Mouse (Mus musculus): ENCODE data around the gene Atp6v0a4.

- TF ChIP-seq POLR2A (IDR thresholded peaks at IDR 0.05; ENCODE audit: borderline replicate concordance, extremely low read depth, insufficient read depth, insufficient read length, poor library complexity, severe bottlenecking) (no peak), CTCF (IDR thresholded peaks at IDR 0.05; ENCODE audit: borderline replicate concordance, extremely low read depth, insufficient read depth, insufficient read length) (no peak)
These were observed 21.2 kb upstream of the Atp6v0a4 start for GRCm38 (mm10) chr6:38145463-38146065.

All from brain, embryonic 14.5 days (tissue).